Mouse (Mus musculus): Measurements from ENCODE around the gene Gm28360.
"Not testable (repeated sequence)": the region's sequence is repeated elsewhere in the genome, so short reads cannot be mapped to it uniquely, and the experiment has no call there.

DNA sequence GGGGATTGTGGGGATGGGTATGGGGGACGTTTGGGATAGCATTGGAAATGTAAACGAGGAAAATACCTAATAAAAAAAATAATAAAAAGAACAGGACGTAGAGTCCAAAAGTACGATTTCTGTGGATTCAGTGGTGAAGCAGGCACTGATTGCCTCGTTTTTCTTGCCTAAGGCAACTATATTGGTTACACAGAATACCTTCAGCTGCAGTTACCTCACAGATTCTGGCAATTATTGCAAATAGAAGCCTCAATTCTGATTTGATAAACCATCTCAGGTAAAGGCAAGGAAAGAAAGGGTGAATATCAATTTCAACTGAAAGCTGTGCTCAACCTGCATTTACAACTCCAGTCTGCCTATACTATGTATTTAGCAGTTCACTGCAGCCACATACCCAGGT is at the start of gene Gm28360:
- not testable (repeated sequence) for TF ChIP-seq POLR2A (IDR thresholded peaks at IDR 0.05; ENCODE audit: borderline replicate concordance, extremely low read depth, low read depth, low read length); CTCF (IDR thresholded peaks at IDR 0.05; ENCODE audit: insufficient read depth, low read length)

Data from lung, adult 2 months (tissue).